Comparison of ENCODE assay signal across 23 mouse cellular contexts in the genomic region with DNA sequence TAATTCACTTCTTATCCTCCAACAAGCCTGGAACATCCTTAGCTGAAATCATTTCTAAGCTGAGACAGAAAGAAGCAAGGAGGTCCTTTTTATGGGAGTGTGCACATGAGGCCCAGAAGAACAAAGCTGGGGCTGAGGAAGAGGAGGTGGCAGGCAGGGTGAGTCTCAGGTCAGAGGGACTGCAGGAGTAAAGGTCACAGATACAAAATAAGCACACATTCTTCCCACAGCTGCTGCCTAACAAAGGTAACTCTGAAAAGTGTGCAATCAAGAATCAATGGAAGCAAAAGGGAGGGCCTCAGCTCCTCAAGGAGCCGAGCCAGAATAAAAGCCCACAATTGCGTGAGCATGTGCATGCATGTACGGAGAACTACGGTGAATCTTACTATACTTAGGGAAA. TPM values are rescaled to one million over a fixed set of nuclear protein-coding genes. Genes with fewer than 3 reads are reported as not detected.
DNase-seq lines count a peak whose midpoint lies in the region; ATAC-seq lines count a peak whose summit lies in the region.
"Had no signal": no experiment of that assay in that cellular context is flagged by ENCODE, and none has a peak within 500 bp of the region (broad histone marks: within the 10 kb centered on the region; RNA-seq: fewer than 3 reads in every experiment).

No protein-coding gene starts in this region.

- no peaks in the 10 kb centered on the region for H3K27me3 ChIP-seq in intestine, embryonic 14.5 days (replicated peaks; ENCODE audit: control insufficient read depth, insufficient read depth, low read length)
- no peaks in the 10 kb centered on the region for H3K27me3 ChIP-seq in stomach, embryonic 16.5 days (ENCODE audit: control insufficient read depth, insufficient read depth, low read length)
- H3K27me3 ChIP-seq in liver, embryonic 11.5 days (replicated peaks; ENCODE audit: control insufficient read depth, insufficient read depth, low read length): no peaks in the 10 kb centered on the region
- H3K27me3 ChIP-seq: CH12.LX; embryonic facial prominence, embryonic 15.5 days; heart, embryonic 15.5 days; limb, embryonic 15.5 days; liver, embryonic 15.5 days; lung, embryonic 15.5 days; midbrain, embryonic 15.5 days had no signal

- H3K4me1 ChIP-seq in intestine, embryonic 14.5 days (replicated peaks; ENCODE audit: control insufficient read depth, insufficient read depth, low read length): peaks cover 22% of the 10 kb centered on the region
- H3K4me1 ChIP-seq in stomach, embryonic 16.5 days (ENCODE audit: control insufficient read depth, insufficient read depth, low read length): peaks cover 33% of the 10 kb centered on the region
- H3K4me1 ChIP-seq in liver, embryonic 11.5 days (replicated peaks; ENCODE audit: control insufficient read depth, insufficient read depth, low read length): no peaks in the 10 kb centered on the region

- WGBS in intestine, embryonic 14.5 days: 57% methylated on average over 4 of the region's 4 CpGs
- WGBS in stomach, embryonic 16.5 days: 53% methylated on average over 4 of the region's 4 CpGs
- 81% methylated on average over 4 of the region's 4 CpGs for WGBS in liver, embryonic 11.5 days

- no peak overlapping the region for H3K27ac ChIP-seq in intestine, embryonic 14.5 days (ENCODE audit: low read depth)
- H3K27ac ChIP-seq in stomach, embryonic 16.5 days (ENCODE audit: low read length): peak overlapping the region; percentile 58
- H3K27ac ChIP-seq in liver, embryonic 11.5 days (ENCODE audit: low read depth, low read length): no peak overlapping the region
- H3K27ac ChIP-seq: embryonic facial prominence, embryonic 15.5 days; heart, embryonic 15.5 days; hindbrain, embryonic 14.5 days; kidney, postnatal 0 days; limb, embryonic 15.5 days; liver, embryonic 15.5 days; lung, embryonic 15.5 days; midbrain, embryonic 15.5 days had no signal

- no peak for ATAC-seq in intestine, embryonic 14.5 days (replicated peaks; ENCODE audit: low FRiP score, low TSS enrichment, low read depth)
- ATAC-seq in stomach, embryonic 16.5 days (ENCODE audit: insufficient read depth, low FRiP score): peak; percentile 58; the same call in 1 of the 2 replicates
- ATAC-seq in liver, embryonic 11.5 days (replicated peaks; ENCODE audit: low FRiP score): no peak
- ATAC-seq: forebrain, postnatal 0 days; inflammation-experienced regulatory T-cells, adult 6 months; midbrain, embryonic 15.5 days had no signal

- DNase-seq in ES-CJ7 (ENCODE audit: low read depth, low spot score) (peak; percentile 18), ZHBTc4 (ENCODE audit: low read depth, low spot score) (peak; percentile 17)
- DNase-seq in intestine, embryonic 14.5 days (ENCODE audit: low spot score): peak; percentile 51
- DNase-seq in kidney, adult 18-20 months: no peak
- no peak for DNase-seq in adrenal gland, postnatal 25 days
- no peak for DNase-seq in liver, embryonic 11.5 days (ENCODE audit: low spot score)
- DNase-seq: B cell, adult 2 months; forebrain, postnatal 0 days; gastrocnemius, postnatal 25 days; left cerebral cortex, postnatal 4 days; lung, postnatal 4 days had no signal

- no peak overlapping the region for H3K9ac ChIP-seq in intestine, embryonic 14.5 days (ENCODE audit: low read length)
- H3K9ac ChIP-seq in stomach, embryonic 16.5 days (ENCODE audit: low read length): no peak overlapping the region
- no peak overlapping the region for H3K9ac ChIP-seq in liver, embryonic 11.5 days (ENCODE audit: low read depth, low read length)
- H3K9ac ChIP-seq: embryonic facial prominence, embryonic 15.5 days; forebrain, postnatal 0 days; heart, embryonic 15.5 days; hindbrain, embryonic 14.5 days; limb, embryonic 15.5 days; liver, embryonic 15.5 days; lung, embryonic 15.5 days; midbrain, embryonic 15.5 days had no signal

- H3K36me3 ChIP-seq in intestine, embryonic 14.5 days (ENCODE audit: control insufficient read depth, insufficient read depth, low read length): no peaks in the 10 kb centered on the region
- H3K36me3 ChIP-seq in stomach, embryonic 16.5 days (ENCODE audit: control insufficient read depth, insufficient read depth, low read length): no peaks in the 10 kb centered on the region
- no peaks in the 10 kb centered on the region for H3K36me3 ChIP-seq in liver, embryonic 11.5 days (ENCODE audit: control insufficient read depth, insufficient read depth, low read length)
- H3K36me3 ChIP-seq: embryonic facial prominence, embryonic 15.5 days; heart, embryonic 15.5 days; limb, embryonic 15.5 days; liver, embryonic 15.5 days; lung, embryonic 15.5 days; midbrain, embryonic 15.5 days had no signal

- no peak overlapping the region for H3K4me3 ChIP-seq in intestine, embryonic 14.5 days (ENCODE audit: low read depth, low read length)
- H3K4me3 ChIP-seq in stomach, embryonic 16.5 days (replicated peaks; ENCODE audit: low read length): no peak overlapping the region
- no peak overlapping the region for H3K4me3 ChIP-seq in liver, embryonic 11.5 days (ENCODE audit: low read depth, low read length)
- H3K4me3 ChIP-seq: embryonic facial prominence, embryonic 15.5 days; heart, embryonic 15.5 days; limb, embryonic 15.5 days; liver, embryonic 15.5 days; lung, embryonic 15.5 days; midbrain, embryonic 15.5 days had no signal

- H3K4me2 ChIP-seq in intestine, embryonic 14.5 days (ENCODE audit: low read length): no peak overlapping the region
- H3K4me2 ChIP-seq in stomach, embryonic 16.5 days (ENCODE audit: low read depth, low read length): no peak overlapping the region
- H3K4me2 ChIP-seq in liver, embryonic 11.5 days: no peak overlapping the region
- H3K4me2 ChIP-seq: embryonic facial prominence, embryonic 15.5 days; heart, embryonic 15.5 days; hindbrain, embryonic 14.5 days; limb, embryonic 15.5 days; liver, embryonic 15.5 days; lung, embryonic 15.5 days; midbrain, embryonic 15.5 days had no signal

- H3K9me3 ChIP-seq in intestine, embryonic 14.5 days (ENCODE audit: control insufficient read depth, low read length): no peaks in the 10 kb centered on the region
- H3K9me3 ChIP-seq in stomach, embryonic 16.5 days (replicated peaks; ENCODE audit: control insufficient read depth, low read length): no peaks in the 10 kb centered on the region
- no peaks in the 10 kb centered on the region for H3K9me3 ChIP-seq in liver, embryonic 11.5 days (ENCODE audit: control insufficient read depth, low read length)
- H3K9me3 ChIP-seq: embryonic facial prominence, embryonic 15.5 days; heart, embryonic 15.5 days; limb, embryonic 15.5 days; liver, embryonic 15.5 days; lung, embryonic 15.5 days; midbrain, embryonic 15.5 days had no signal

RNA-seq across cellular contexts. Expression of gene Auts2, which starts 51.6 kb away (rescaled TPM):
- 30.4 and 34.4 TPM in 2 replicates for polyA plus RNA-seq in intestine, embryonic 14.5 days (2014; fragmentation: Nextera tagmentation; extraction: Ambion mirVana)
- polyA plus RNA-seq in stomach, embryonic 16.5 days (2015; fragmentation: Nextera tagmentation; extraction: Ambion mirVana): 17.4 and 20.1 TPM in 2 replicates
- 75.7 and 98.4 TPM in 2 replicates for total RNA-seq in adrenal gland, postnatal 25 days (2021)
- polyA plus RNA-seq in liver, embryonic 11.5 days (2014; fragmentation: Nextera tagmentation; extraction: Ambion mirVana): 10.0 and 13.8 TPM in 2 replicates
- total RNA-seq: CH12.LX, MEL had no signal
- polyA plus RNA-seq: inflammation-experienced regulatory T-cells, adult 6 months had no signal

Comparison
In these comparisons a context has a peak if more than half of its experiments do, and no peak if none do; other contexts are left out.
1. DNase-seq: peak in ES-CJ7 (single experiment), ZHBTc4 (single experiment) and intestine, embryonic 14.5 days (single experiment); none in kidney, adult 18-20 months (single experiment), adrenal gland, postnatal 25 days (single experiment) and liver, embryonic 11.5 days (single experiment).